Mouse (Mus musculus): ENCODE data around the gene Bmp6.

The Bmp6 gene

GRCm38 (mm10) chr13:38429671-38430070, 84.8 kb downstream of the Bmp6 start:
- no peak for DNase-seq (ENCODE audit: low spot score)

- no peak for DNase-seq (ENCODE audit: low spot score)
These were observed 85.2 kb downstream of the Bmp6 start for GRCm38 (mm10) chr13:38430075-38430474.

GRCm38 (mm10) chr13:38434831-38435230, 89.9 kb downstream of the Bmp6 start:
- no peak for DNase-seq (ENCODE audit: low spot score)

- DNase-seq (ENCODE audit: low spot score), result peak; percentile 36
These were observed 93.0 kb downstream of the Bmp6 start for GRCm38 (mm10) chr13:38437930-38438329.

GRCm38 (mm10) chr13:38440240-38440639, 95.3 kb downstream of the Bmp6 start:
- no peak for DNase-seq (ENCODE audit: low spot score)

- no peak for DNase-seq (ENCODE audit: low spot score)
These were observed 103.7 kb downstream of the Bmp6 start for GRCm38 (mm10) chr13:38448516-38449015.

- DNase-seq (ENCODE audit: low spot score), result peak; percentile 43
These were observed 105.4 kb downstream of the Bmp6 start for GRCm38 (mm10) chr13:38450051-38450971.

GRCm38 (mm10) chr13:38451446-38451845, 106.5 kb downstream of the Bmp6 start:
- DNase-seq (ENCODE audit: low spot score), result no peak

- no peak for DNase-seq (ENCODE audit: low spot score)
These were observed 118.5 kb downstream of the Bmp6 start for GRCm38 (mm10) chr13:38463410-38463809.

- no peak for DNase-seq (ENCODE audit: low spot score)
These were observed 126.0 kb downstream of the Bmp6 start for GRCm38 (mm10) chr13:38470882-38471281.

GRCm38 (mm10) chr13:38472636-38473035, 127.7 kb downstream of the Bmp6 start:
- no peak for DNase-seq (ENCODE audit: low spot score)

GRCm38 (mm10) chr13:38473497-38473896, 128.6 kb downstream of the Bmp6 start:
- DNase-seq (ENCODE audit: low spot score), result no peak

GRCm38 (mm10) chr13:38476936-38477335, 132.0 kb downstream of the Bmp6 start:
- DNase-seq (ENCODE audit: low spot score), result peak; percentile 64

GRCm38 (mm10) chr13:38481021-38481420, 136.1 kb downstream of the Bmp6 start:
- no peak for DNase-seq (ENCODE audit: low spot score)

- DNase-seq (ENCODE audit: low spot score), result no peak
These were observed 139.8 kb downstream of the Bmp6 start for GRCm38 (mm10) chr13:38484701-38485100.

GRCm38 (mm10) chr13:38486767-38487166, 141.9 kb downstream of the Bmp6 start:
- DNase-seq (ENCODE audit: low spot score), result no peak

- DNase-seq (ENCODE audit: low spot score), result no peak
These were observed 151.8 kb downstream of the Bmp6 start for GRCm38 (mm10) chr13:38496715-38497114.

GRCm38 (mm10) chr13:38501314-38501713, 156.4 kb downstream of the Bmp6 start:
- DNase-seq (ENCODE audit: low spot score), result no peak

- DNase-seq (ENCODE audit: low spot score), result no peak
These were observed 158.4 kb downstream of the Bmp6 start for GRCm38 (mm10) chr13:38503137-38503849.

- peak; percentile 47 for DNase-seq (ENCODE audit: low spot score)
These were observed 161.4 kb downstream of the Bmp6 start for GRCm38 (mm10) chr13:38506320-38506719.

GRCm38 (mm10) chr13:38506936-38507335, 162.0 kb downstream of the Bmp6 start:
- no peak for DNase-seq (ENCODE audit: low spot score)

- DNase-seq (ENCODE audit: low spot score), result no peak
These were observed 164.9 kb downstream of the Bmp6 start for GRCm38 (mm10) chr13:38509681-38510341.
